Mouse (Mus musculus) midbrain, embryonic 10.5 days (tissue): ENCODE results near the gene Olfr1061. TPM values are rescaled to one million over a fixed set of nuclear protein-coding genes. Genes with fewer than 3 reads are reported as not detected.
"Not testable (repeated sequence)": the region's sequence is repeated elsewhere in the genome, so short reads cannot be mapped to it uniquely, and the experiment has no call there.

Experiments
- DNase-seq: peaks from one replicate; pipeline ENCODE4 v3.0.0-alpha.2; 2017; ENCODE audit warnings: low spot score
- H3K27ac ChIP-seq: fragments of 300-500 bp; sonication (generic); replicated peaks from 2 replicates; pipeline ENCODE4 v1.5.1; 2016; ENCODE audit warnings: mild to moderate bottlenecking
- H3K27me3 ChIP-seq: fragments of 300-500 bp; sonication (generic); 2 replicates; pipeline ENCODE4 v1.6.1; 2016; ENCODE audit warnings: low read depth, mild to moderate bottlenecking; ENCODE audit not compliant: poor library complexity, severe bottlenecking
- H3K36me3 ChIP-seq: fragments of 300-500 bp; sonication (generic); 2 replicates; pipeline ENCODE4 v1.6.1; 2016; ENCODE audit warnings: mild to moderate bottlenecking, moderate library complexity
- H3K4me1 ChIP-seq: fragments of 300-500 bp; sonication (generic); 2 replicates; pipeline ENCODE4 v1.6.1; 2016
- H3K4me3 ChIP-seq: fragments of 300-500 bp; sonication (generic); 2 replicates; pipeline ENCODE4 v1.5.1; 2016; ENCODE audit warnings: mild to moderate bottlenecking, moderate library complexity
- H3K9me3 ChIP-seq: fragments of 300-500 bp; sonication (generic); replicated peaks from 2 replicates; pipeline ENCODE4 v1.6.1; 2016; ENCODE audit warnings: mild to moderate bottlenecking
- WGBS: fragments of 180-500 bp; shearing (Covaris S2); methylation state at CpG from one replicate; pipeline ENCODE4 v1.1.7; 2016; 5-methylcytosine and 5-hydroxymethylcytosine counted together
- polyA plus RNA-seq: library from polyadenylated mRNA; unstranded; fragments of >200 nt; fragmentation: Nextera tagmentation; extraction: Ambion mirVana; gene quantifications from 2 replicates; pipeline ENCODE4 v1.2.1, GENCODE M21; 2016

The Olfr1061 gene
- polyA plus RNA-seq, result not detected in 2 replicates

DNA sequence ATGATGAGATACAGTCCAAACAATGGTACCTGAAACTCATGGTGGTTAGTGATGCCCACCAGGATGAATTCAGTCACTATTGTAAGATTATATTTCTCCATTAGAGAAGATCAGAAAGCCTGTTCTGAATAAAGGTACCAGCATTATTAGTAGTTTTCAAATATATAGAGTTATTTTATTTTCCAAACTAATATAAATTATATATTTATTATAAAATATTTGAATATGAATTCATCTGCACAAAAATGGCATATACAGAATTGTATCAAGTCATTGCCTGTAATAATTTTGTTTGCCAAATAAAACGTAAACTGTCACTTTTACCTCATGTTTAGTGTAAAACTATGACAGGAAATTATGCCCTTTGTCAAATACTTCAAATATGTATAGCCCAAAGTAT, at the start of gene Olfr1061:
TSS of gene Olfr1061 (minus strand) at position 101 of the 400 bp plus-strand sequence.
- 85% methylated on average over 1 of the region's 1 CpGs for WGBS
- H3K4me3 ChIP-seq, result no peak within 1 kb of the TSS
- no peaks in the 10 kb centered on the region for H3K36me3 ChIP-seq
- no peaks in the 10 kb centered on the region for H3K4me1 ChIP-seq
- no peak for DNase-seq
- H3K9me3 ChIP-seq, result no peaks in the 10 kb centered on the region
- H3K27ac ChIP-seq, result no peak within 1 kb of the TSS
- H3K27me3 ChIP-seq, result no peaks in the 10 kb centered on the region

GRCm38 (mm10) chr2:86460434-86460833, 46.6 kb upstream of the Olfr1061 start:
- no peaks in the 10 kb centered on the region for H3K4me1 ChIP-seq
- H3K4me3 ChIP-seq, result no peak overlapping the region
- no peak overlapping the region for H3K27ac ChIP-seq
- H3K27me3 ChIP-seq, result no peaks in the 10 kb centered on the region
- 84% methylated on average over 1 of the region's 1 CpGs for WGBS
- H3K9me3 ChIP-seq, result no peaks in the 10 kb centered on the region
- DNase-seq, result no peak
- H3K36me3 ChIP-seq, result no peaks in the 10 kb centered on the region

DNA sequence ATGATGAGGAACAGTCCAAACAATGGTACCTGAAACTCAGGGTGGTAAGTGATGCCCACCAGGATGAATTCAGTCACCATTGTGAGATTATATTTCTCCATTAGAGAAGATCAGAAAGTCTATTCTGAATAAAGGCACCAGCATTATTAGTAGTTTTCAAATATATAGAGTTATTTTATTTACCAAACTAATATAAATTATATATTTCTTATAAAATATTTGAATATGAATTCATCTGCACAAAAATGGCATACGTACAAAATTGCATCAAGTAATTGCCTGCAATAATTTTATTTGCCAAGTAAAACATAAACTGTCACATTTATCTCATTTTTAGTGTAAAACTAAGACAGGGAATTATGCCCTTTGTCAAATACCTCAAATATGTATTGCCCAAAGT, 42.3 kb upstream of the Olfr1061 start, which contains the start of gene Olfr1066:
TSS of gene Olfr1066 (minus strand) at position 101 of the 400 bp plus-strand sequence.
- Histone ChIP-seq H3K36me3 (no peaks in the 10 kb centered on the region), H3K4me1 (no peaks in the 10 kb centered on the region), H3K27ac (no peak within 1 kb of the TSS), H3K9me3 (no peaks in the 10 kb centered on the region), H3K4me3 (no peak within 1 kb of the TSS), H3K27me3 (no peaks in the 10 kb centered on the region)
- DNase-seq, result no peak
- 95% methylated on average over 1 of the region's 1 CpGs for WGBS

DNA sequence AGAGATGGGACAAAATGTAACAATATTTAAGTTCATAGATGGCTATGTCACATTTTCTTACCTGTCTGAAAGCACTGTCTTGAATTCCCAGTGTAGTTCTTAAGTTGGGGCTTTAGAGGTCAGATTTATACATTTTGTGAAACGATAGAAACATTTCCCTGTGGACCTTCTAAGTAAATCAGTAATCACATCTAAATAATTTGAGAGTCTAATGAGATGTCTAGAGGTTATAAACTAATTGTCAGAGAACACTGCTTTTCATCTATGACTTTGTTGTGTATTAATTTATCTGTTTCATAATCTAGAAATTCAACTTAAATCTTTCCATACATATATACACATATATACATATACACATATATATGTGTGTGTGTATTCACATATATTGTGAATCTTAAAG, 36.6 kb upstream of the Olfr1061 start, which contains the start of gene Olfr1065:
TSS of gene Olfr1065 (minus strand) at position 101 of the 400 bp plus-strand sequence.
- not testable (repeated sequence) for H3K4me1 ChIP-seq, H3K27me3 ChIP-seq, H3K9me3 ChIP-seq, H3K4me3 ChIP-seq, H3K27ac ChIP-seq, DNase-seq, H3K36me3 ChIP-seq
- 91% methylated on average over 1 of the region's 1 CpGs for WGBS

DNA sequence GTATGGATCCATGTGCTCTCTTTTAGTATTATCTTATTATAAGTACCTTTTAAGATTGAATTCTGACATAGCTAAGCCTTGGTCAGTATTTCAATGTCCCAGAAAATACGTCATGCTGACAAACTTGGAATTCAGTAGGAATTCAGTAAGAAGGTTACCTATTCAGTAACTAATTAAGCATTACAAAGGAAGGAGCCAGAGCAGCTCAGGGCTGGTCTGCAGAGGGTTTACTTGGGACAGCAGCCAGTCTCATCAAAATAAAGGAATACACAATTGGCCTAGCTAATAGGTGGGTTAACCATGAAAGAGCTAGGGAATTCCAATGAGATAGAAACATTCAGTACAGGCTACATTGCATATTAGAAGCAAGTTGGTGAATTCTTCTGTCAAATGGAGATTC, 28.3 kb upstream of the Olfr1061 start:
- not testable (repeated sequence) for H3K27me3 ChIP-seq, H3K27ac ChIP-seq, H3K9me3 ChIP-seq, H3K4me3 ChIP-seq, DNase-seq, H3K4me1 ChIP-seq, H3K36me3 ChIP-seq
- 62% methylated on average over 1 of the region's 1 CpGs for WGBS

- not testable (repeated sequence) for H3K4me3 ChIP-seq, H3K27ac ChIP-seq, H3K9me3 ChIP-seq, H3K27me3 ChIP-seq, DNase-seq, H3K4me1 ChIP-seq, H3K36me3 ChIP-seq
- WGBS, result 86% methylated on average over 8 of the region's 8 CpGs
Measured at GRCm38 (mm10) chr2:86428511-86428910, 14.7 kb upstream of the Olfr1061 start.

DNA sequence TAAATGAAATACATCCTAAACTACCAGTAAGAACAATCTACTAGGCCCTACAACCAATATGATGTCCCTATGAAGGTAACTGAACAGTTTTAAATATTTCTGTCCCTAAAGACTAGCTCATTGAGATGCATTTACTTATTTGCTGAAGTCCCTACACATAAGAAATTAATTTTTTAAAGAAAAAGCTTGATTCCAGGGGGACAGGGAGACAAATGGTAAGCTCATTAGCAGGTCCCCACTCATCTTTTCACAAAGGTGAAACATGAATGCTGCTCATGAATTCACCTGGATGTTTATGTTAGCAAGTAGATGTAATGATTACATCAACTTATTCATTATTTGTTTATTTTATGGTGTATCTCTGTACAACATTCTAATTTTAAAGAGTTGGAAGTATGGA, 12.8 kb upstream of the Olfr1061 start, which contains the start of gene Olfr1062:
TSS of gene Olfr1062 (minus strand) at position 101 of the 400 bp plus-strand sequence.
- not testable (repeated sequence) for DNase-seq, H3K27ac ChIP-seq, H3K4me1 ChIP-seq, H3K9me3 ChIP-seq, H3K27me3 ChIP-seq, H3K36me3 ChIP-seq, H3K4me3 ChIP-seq

- 91% methylated on average over 2 of the region's 2 CpGs for WGBS
- no peaks in the 10 kb centered on the region for H3K9me3 ChIP-seq
- H3K36me3 ChIP-seq, result no peaks in the 10 kb centered on the region
- H3K27ac ChIP-seq, result no peak overlapping the region
- no peak for DNase-seq
- no peak overlapping the region for H3K4me3 ChIP-seq
- H3K4me1 ChIP-seq, result no peaks in the 10 kb centered on the region
- H3K27me3 ChIP-seq, result no peaks in the 10 kb centered on the region
Measured at GRCm38 (mm10) chr2:86395114-86395513, 18.7 kb downstream of the Olfr1061 start.

DNA sequence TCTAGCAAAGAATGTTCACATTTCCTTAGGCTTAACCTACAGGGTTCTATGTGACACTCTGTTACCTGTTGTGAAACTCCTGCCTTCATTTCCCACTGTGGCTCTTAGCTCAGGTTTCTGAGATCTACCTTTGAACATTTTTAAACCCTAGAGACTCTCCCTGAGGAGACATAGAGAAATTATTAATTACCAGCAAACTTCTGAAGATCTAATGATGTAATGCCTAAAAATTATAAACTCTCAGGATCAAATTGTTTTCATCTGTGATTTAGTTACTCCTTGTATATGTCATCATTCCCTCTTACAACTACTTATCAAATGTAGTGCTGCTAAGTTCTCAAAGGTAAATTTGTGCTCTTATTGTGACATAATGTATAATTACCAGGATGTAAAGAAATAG, 25.4 kb downstream of the Olfr1061 start, which contains the start of gene Olfr1058:
TSS of gene Olfr1058 (minus strand) at position 101 of the 400 bp plus-strand sequence.
- H3K27ac ChIP-seq, H3K27me3 ChIP-seq, DNase-seq, H3K36me3 ChIP-seq, H3K4me3 ChIP-seq, H3K9me3 ChIP-seq, H3K4me1 ChIP-seq: not testable (repeated sequence)

GRCm38 (mm10) chr2:86378293-86378692, 35.6 kb downstream of the Olfr1061 start, which contains the start of gene Olfr1057:
TSS of gene Olfr1057 (minus strand) at chr2:86378393.
- H3K4me1 ChIP-seq, result no peaks in the 10 kb centered on the region
- no peaks in the 10 kb centered on the region for H3K36me3 ChIP-seq
- no peak within 1 kb of the TSS for H3K27ac ChIP-seq
- H3K9me3 ChIP-seq, result no peaks in the 10 kb centered on the region
- H3K4me3 ChIP-seq, result no peak within 1 kb of the TSS
- no peaks in the 10 kb centered on the region for H3K27me3 ChIP-seq
- no peak for DNase-seq

DNA sequence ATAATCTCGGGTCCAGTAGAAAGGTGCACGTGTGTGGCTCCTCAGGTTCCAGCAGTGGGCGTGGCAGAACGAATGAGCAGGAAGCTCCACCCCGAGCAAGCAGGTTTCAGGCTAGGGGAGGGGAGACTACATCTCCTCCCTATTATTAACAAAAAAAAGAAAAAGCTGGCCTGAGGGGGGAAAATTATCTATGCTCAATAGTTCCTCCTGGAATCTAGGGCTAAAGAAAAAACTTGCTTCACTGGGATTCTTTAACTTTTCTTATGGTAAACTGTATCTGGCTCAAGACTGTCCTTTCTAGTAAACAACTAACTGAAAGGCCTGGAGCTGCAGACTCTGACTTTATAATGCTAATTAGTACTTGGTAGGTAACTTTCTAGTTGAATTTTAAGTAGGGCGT, 47.5 kb downstream of the Olfr1061 start:
- 57% methylated on average over 1 of the region's 6 CpGs for WGBS
- H3K4me1 ChIP-seq, DNase-seq, H3K27ac ChIP-seq, H3K27me3 ChIP-seq, H3K36me3 ChIP-seq, H3K4me3 ChIP-seq, H3K9me3 ChIP-seq: not testable (repeated sequence)

Other genes starting within 250 kb of the Olfr1061 start
- gene Olfr1043, start 246.5 kb downstream of the Olfr1061 start, polyA plus RNA-seq, result not detected in 2 replicates
- not detected in 2 replicates for gene Olfr1044, start 236.2 kb downstream of the Olfr1061 start, polyA plus RNA-seq
- not detected in 2 replicates for gene Olfr52, start 228.4 kb downstream of the Olfr1061 start, polyA plus RNA-seq
- not detected in 2 replicates for gene Olfr1045, start 211.0 kb downstream of the Olfr1061 start, polyA plus RNA-seq
- gene Olfr1046, start 194.7 kb downstream of the Olfr1061 start, polyA plus RNA-seq, result not detected in 2 replicates
- not detected in 2 replicates for gene Olfr1047, start 182.6 kb downstream of the Olfr1061 start, polyA plus RNA-seq
- gene Olfr1048, start 173.8 kb downstream of the Olfr1061 start, polyA plus RNA-seq, result not detected in 2 replicates
- not detected in 2 replicates for gene Olfr1049, start 155.7 kb downstream of the Olfr1061 start, polyA plus RNA-seq
- gene Olfr1051, start 135.0 kb downstream of the Olfr1061 start, polyA plus RNA-seq, result not detected in 2 replicates
- not detected in 2 replicates for gene Olfr1052, start 121.6 kb downstream of the Olfr1061 start, polyA plus RNA-seq
- gene Olfr1053, start 98.8 kb downstream of the Olfr1061 start, polyA plus RNA-seq, result not detected in 2 replicates
- not detected in 2 replicates for gene Olfr1054, start 78.6 kb downstream of the Olfr1061 start, polyA plus RNA-seq
- gene Olfr1055, start 63.8 kb downstream of the Olfr1061 start, polyA plus RNA-seq, result not detected in 2 replicates
- not detected in 2 replicates for gene Olfr1056, start 51.6 kb downstream of the Olfr1061 start, polyA plus RNA-seq
- not detected in 2 replicates for gene Olfr1057, start 35.7 kb downstream of the Olfr1061 start, polyA plus RNA-seq
- gene Olfr1058, start 25.5 kb downstream of the Olfr1061 start, polyA plus RNA-seq, result not detected in 2 replicates
- gene Olfr1062, start 12.7 kb upstream of the Olfr1061 start, polyA plus RNA-seq, result not detected in 2 replicates
- not detected in 2 replicates for gene Olfr1065, start 36.5 kb upstream of the Olfr1061 start, polyA plus RNA-seq
- not detected in 2 replicates for gene Olfr1066, start 42.2 kb upstream of the Olfr1061 start, polyA plus RNA-seq
- not detected in 2 replicates for gene Olfr228, start 73.3 kb upstream of the Olfr1061 start, polyA plus RNA-seq
- not detected in 2 replicates for gene Olfr1076, start 94.4 kb upstream of the Olfr1061 start, polyA plus RNA-seq
- gene Olfr1079, start 128.4 kb upstream of the Olfr1061 start, polyA plus RNA-seq, result not detected in 2 replicates
- not detected in 2 replicates for gene Olfr1080, start 144.2 kb upstream of the Olfr1061 start, polyA plus RNA-seq
- gene Olfr1082, start 184.9 kb upstream of the Olfr1061 start, polyA plus RNA-seq, result not detected in 2 replicates
- not detected in 2 replicates for gene Olfr1084, start 225.7 kb upstream of the Olfr1061 start, polyA plus RNA-seq
- not detected in 2 replicates for gene Olfr1085, start 248.0 kb upstream of the Olfr1061 start, polyA plus RNA-seq